Mouse (Mus musculus): ENCODE measurements around the gene Pcbp3. TPM values are rescaled to one million over a fixed set of nuclear protein-coding genes. Genes with fewer than 3 reads are reported as not detected.

Pcbp3 gene
- polyA plus RNA-seq, 1 experiment from 2014 or later = 18.8 TPM

DNA sequence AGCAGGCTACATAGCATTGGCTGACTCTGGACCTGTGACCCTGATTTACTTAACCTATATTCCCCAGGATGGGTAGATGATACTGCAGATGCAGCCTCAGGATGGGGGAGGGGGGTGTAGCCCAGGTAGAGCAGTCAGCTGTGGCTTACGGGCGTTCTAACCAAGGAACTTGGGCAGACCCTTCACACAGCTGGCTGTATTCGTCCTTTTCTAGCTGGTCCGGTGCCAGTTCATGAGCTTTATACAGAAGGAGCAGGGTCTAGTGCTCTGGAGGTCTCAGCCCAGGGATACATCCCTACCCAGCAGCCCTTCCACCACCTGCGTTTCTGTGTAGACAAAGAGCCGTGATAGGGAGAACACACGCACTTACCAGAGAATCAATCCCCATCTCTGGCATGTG lies 234.4 kb downstream of the Pcbp3 start:
- 80% methylated on average over 7 of the region's 7 CpGs for WGBS

GRCm38 (mm10) chr10:76726866-76727265 lies 234.8 kb downstream of the Pcbp3 start:
- Histone ChIP-seq H3K9ac (ENCODE audit: low read depth, low read length) (no peak overlapping the region), H3K27ac (ENCODE audit: low read depth, low read length) (no peak overlapping the region), H3K9me3 (ENCODE audit: control insufficient read depth) (no peaks in the 10 kb centered on the region), H3K4me1 (replicated peaks; ENCODE audit: control insufficient read depth, insufficient read depth, low read length) (no peaks in the 10 kb centered on the region), H3K4me3 (ENCODE audit: low read depth, low read length) (no peak overlapping the region), H3K36me3 (ENCODE audit: control insufficient read depth, insufficient read depth) (0 out of 2 replicates have a peak, but pooled peaks cover 6% of the 10 kb centered on the region), H3K27me3 (replicated peaks; ENCODE audit: control insufficient read depth, insufficient read depth, low read length) (no peaks in the 10 kb centered on the region), H3K4me2 (replicated peaks; ENCODE audit: low read depth) (no peak overlapping the region)
- no peak for TF ChIP-seq CTCF (IDR thresholded peaks at IDR 0.05; ENCODE audit: low read depth)
- ATAC-seq = no peak
- 84% methylated on average over 4 of the region's 4 CpGs for WGBS

More for the DNA sequence above, 234.4 kb downstream of the Pcbp3 start:
- Histone ChIP-seq H3K4me1 (replicated peaks; ENCODE audit: control insufficient read depth, insufficient read depth, low read length) (no peaks in the 10 kb centered on the region), H3K4me3 (ENCODE audit: low read depth, low read length) (no peak overlapping the region), H3K36me3 (ENCODE audit: control insufficient read depth, insufficient read depth) (0 out of 2 replicates have a peak, but pooled peaks cover 6% of the 10 kb centered on the region), H3K27me3 (replicated peaks; ENCODE audit: control insufficient read depth, insufficient read depth, low read length) (no peaks in the 10 kb centered on the region), H3K9me3 (ENCODE audit: control insufficient read depth) (no peaks in the 10 kb centered on the region), H3K9ac (ENCODE audit: low read depth, low read length) (no peak overlapping the region), H3K27ac (ENCODE audit: low read depth, low read length) (no peak overlapping the region), H3K4me2 (replicated peaks; ENCODE audit: low read depth) (no peak overlapping the region)
- no peak for ATAC-seq
- TF ChIP-seq CTCF (IDR thresholded peaks at IDR 0.05; ENCODE audit: low read depth) = no peak

GRCm38 (mm10) chr10:76725682-76726285 lies 235.9 kb downstream of the Pcbp3 start, which contains the start of gene Col6a1:
Gene Col6a1 (minus strand): TSS chr10:76726168.
- peak; percentile 37; the same call in 1 of the 2 replicates for ATAC-seq
- WGBS = 32% methylated on average over 9 of the region's 9 CpGs
- peaks cover 17% of the 10 kb centered on the region; the same call in 1 of the 2 replicates for H3K36me3 ChIP-seq (ENCODE audit: control insufficient read depth, insufficient read depth)
- H3K9me3 ChIP-seq (ENCODE audit: control insufficient read depth) = no peaks in the 10 kb centered on the region
- no peaks in the 10 kb centered on the region for H3K4me1 ChIP-seq (replicated peaks; ENCODE audit: control insufficient read depth, insufficient read depth, low read length)
- TF ChIP-seq CTCF (IDR thresholded peaks at IDR 0.05; ENCODE audit: low read depth) = no peak
- H3K4me2 ChIP-seq (replicated peaks; ENCODE audit: low read depth) = peak within 1 kb of the TSS; percentile 60
- peak within 1 kb of the TSS; percentile 41; the same call in 1 of the 2 replicates for H3K27ac ChIP-seq (ENCODE audit: low read depth, low read length)
- peak within 1 kb of the TSS; percentile 54 for H3K9ac ChIP-seq (ENCODE audit: low read depth, low read length)
- no peaks in the 10 kb centered on the region for H3K27me3 ChIP-seq (replicated peaks; ENCODE audit: control insufficient read depth, insufficient read depth, low read length)
- peak within 1 kb of the TSS; percentile 44 for H3K4me3 ChIP-seq (ENCODE audit: low read depth, low read length)

DNA sequence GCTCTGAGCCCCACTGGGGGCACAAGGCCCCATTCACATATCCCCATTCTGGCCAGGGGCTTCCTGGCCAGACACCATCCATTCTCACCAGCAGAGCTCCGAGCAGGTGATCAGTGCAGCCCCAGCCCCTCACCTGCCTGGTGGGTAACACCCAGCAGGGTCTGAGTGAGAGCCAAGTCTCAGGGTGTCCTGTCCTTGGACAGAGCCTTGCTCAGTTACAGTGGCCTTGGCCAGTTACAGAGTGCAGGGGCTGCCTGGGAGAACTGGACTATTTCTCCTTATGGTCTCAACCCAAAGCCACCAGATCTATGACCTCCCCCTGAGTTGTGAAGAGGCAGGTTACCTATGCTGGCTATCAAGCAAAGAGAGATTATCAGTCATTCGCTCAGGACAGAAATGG lies 236.6 kb downstream of the Pcbp3 start:
- no peak for ATAC-seq
- Histone ChIP-seq H3K27me3 (replicated peaks; ENCODE audit: control insufficient read depth, insufficient read depth, low read length) (no peaks in the 10 kb centered on the region), H3K4me1 (replicated peaks; ENCODE audit: control insufficient read depth, insufficient read depth, low read length) (no peaks in the 10 kb centered on the region), H3K9ac (ENCODE audit: low read depth, low read length) (peak overlapping the region; percentile 54), H3K4me3 (ENCODE audit: low read depth, low read length) (peak overlapping the region; percentile 44), H3K36me3 (ENCODE audit: control insufficient read depth, insufficient read depth) (peaks cover 18% of the 10 kb centered on the region; the same call in 1 of the 2 replicates), H3K4me2 (replicated peaks; ENCODE audit: low read depth) (peak overlapping the region; percentile 60), H3K27ac (ENCODE audit: low read depth, low read length) (peak overlapping the region; percentile 41; the same call in 1 of the 2 replicates), H3K9me3 (ENCODE audit: control insufficient read depth) (no peaks in the 10 kb centered on the region)
- 71% methylated on average over 2 of the region's 2 CpGs for WGBS
- no peak for TF ChIP-seq CTCF (IDR thresholded peaks at IDR 0.05; ENCODE audit: low read depth)

- H3K27ac ChIP-seq (ENCODE audit: low read depth, low read length) = no peak overlapping the region
- no peaks in the 10 kb centered on the region for H3K4me1 ChIP-seq (replicated peaks; ENCODE audit: control insufficient read depth, insufficient read depth, low read length)
- no peaks in the 10 kb centered on the region for H3K27me3 ChIP-seq (replicated peaks; ENCODE audit: control insufficient read depth, insufficient read depth, low read length)
- H3K9ac ChIP-seq (ENCODE audit: low read depth, low read length) = 0 out of 2 replicates have a peak overlapping the region, but pooled peaks have one; percentile 54
- H3K9me3 ChIP-seq (ENCODE audit: control insufficient read depth) = no peaks in the 10 kb centered on the region
- H3K36me3 ChIP-seq (ENCODE audit: control insufficient read depth, insufficient read depth) = peaks cover 22% of the 10 kb centered on the region
- no peak for ATAC-seq
- WGBS = 34% methylated on average over 5 of the region's 5 CpGs
- H3K4me3 ChIP-seq (ENCODE audit: low read depth, low read length) = peak overlapping the region; percentile 44
- H3K4me2 ChIP-seq (replicated peaks; ENCODE audit: low read depth) = peak overlapping the region; percentile 60
- TF ChIP-seq CTCF (IDR thresholded peaks at IDR 0.05; ENCODE audit: low read depth) = no peak
Measured at GRCm38 (mm10) chr10:76724231-76724736, 237.4 kb downstream of the Pcbp3 start.

DNA sequence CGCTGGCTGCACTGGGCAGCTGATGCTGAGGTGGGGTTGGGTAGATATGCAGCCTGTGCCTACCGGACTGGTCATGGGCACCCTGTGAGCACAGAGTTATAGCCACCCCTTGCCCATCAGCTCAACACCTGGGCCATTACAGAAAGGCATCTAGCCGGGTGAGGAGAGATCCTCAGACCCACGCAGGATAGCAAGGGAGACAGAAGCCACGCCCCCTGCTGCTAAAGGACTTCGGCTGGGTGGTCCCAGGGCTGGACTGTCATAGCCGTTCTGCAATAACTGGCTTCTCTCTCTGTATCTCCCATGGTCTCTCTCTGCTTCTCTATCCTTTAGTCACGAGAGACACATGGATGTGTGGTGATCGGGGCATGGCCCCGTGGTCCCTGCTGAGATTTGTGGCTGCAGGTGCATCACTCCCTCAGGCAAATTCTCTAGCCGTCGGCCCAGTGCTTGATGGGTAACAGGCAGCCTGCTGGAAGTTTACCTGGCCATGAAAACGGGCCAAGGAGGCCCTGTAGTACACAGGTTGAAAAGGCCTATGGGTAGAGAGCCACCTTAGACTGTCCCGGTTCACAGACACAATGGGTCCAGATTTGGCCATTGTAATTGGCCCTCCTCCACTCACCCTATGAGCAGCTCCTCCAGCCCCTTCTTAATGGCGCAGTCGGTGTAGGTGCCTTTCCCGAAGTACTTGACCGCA lies 238.8 kb downstream of the Pcbp3 start:
- H3K36me3 ChIP-seq (ENCODE audit: control insufficient read depth, insufficient read depth) = peaks cover 34% of the 10 kb centered on the region
- no peak overlapping the region for H3K4me3 ChIP-seq (ENCODE audit: low read depth, low read length)
- no peaks in the 10 kb centered on the region for H3K4me1 ChIP-seq (replicated peaks; ENCODE audit: control insufficient read depth, insufficient read depth, low read length)
- no peak for TF ChIP-seq CTCF (IDR thresholded peaks at IDR 0.05; ENCODE audit: low read depth)
- 81% methylated on average over 18 of the region's 18 CpGs for WGBS
- ATAC-seq = no peak
- H3K4me2 ChIP-seq (replicated peaks; ENCODE audit: low read depth) = no peak overlapping the region
- H3K27me3 ChIP-seq (replicated peaks; ENCODE audit: control insufficient read depth, insufficient read depth, low read length) = no peaks in the 10 kb centered on the region
- H3K27ac ChIP-seq (ENCODE audit: low read depth, low read length) = no peak overlapping the region
- no peak overlapping the region for H3K9ac ChIP-seq (ENCODE audit: low read depth, low read length)
- H3K9me3 ChIP-seq (ENCODE audit: control insufficient read depth) = no peaks in the 10 kb centered on the region

All from intestine, postnatal 0 days (tissue).